Mouse (Mus musculus): Measurements from ENCODE around the gene Khdrbs1.

DNA sequence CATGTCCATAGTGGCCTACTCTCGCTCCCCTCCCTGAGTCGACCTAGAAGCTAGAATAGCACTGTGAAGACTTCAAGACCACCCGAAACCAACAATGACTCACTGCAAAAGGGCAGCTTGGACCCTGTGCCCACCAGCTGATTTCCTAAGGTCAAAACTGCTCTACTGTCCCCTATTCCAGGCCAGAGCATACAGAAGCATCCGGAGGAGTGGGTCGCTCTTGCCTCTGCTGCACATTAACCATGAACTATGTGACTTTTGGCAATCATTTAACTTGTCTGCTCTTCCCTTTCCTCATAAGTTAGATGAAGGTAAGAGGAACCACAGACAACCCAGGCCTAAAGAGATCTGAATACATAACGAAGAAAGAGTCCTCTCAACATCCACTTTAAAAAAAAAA is 57.6 kb downstream of the Khdrbs1 start:
- TF ChIP-seq CTCF (IDR thresholded peaks at IDR 0.05; ENCODE audit: extremely low read depth, insufficient read depth, low read length) (no peak), POLR2A (IDR thresholded peaks at IDR 0.05; ENCODE audit: extremely low read depth, insufficient read depth, low read length) (no peak)

Data from cortical plate, adult 2 months (tissue).